Mouse (Mus musculus): Measurements from ENCODE around the gene Coa7. TPM values are rescaled to one million over a fixed set of nuclear protein-coding genes. Genes with fewer than 3 reads are reported as not detected.

Gene Coa7
- total RNA-seq, 2 experiments from 2014 or later = 2.5 to 2.8 TPM

DNA sequence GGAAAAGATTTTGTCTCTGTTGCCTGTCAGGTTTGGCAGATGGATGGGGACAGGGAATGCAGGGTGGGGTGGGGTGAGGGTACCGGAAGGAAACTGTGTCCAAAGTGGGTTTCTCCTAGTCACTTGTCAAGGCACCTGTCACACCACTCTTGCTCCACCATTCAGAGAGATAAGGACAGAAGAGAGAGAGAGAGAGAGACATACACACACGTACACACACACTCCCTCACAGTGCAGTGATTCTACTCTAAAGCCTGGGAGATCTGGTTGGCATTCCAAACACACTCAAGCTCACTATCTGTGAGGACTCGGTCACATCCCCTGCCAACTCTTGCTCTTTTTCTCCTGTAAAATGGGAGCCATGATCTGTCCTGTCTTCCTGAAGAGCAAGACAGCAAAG, 44.2 kb downstream of the Coa7 start:
- no peak for ATAC-seq (replicated peaks; ENCODE audit: low FRiP score, poor library complexity, severe bottlenecking)

DNA sequence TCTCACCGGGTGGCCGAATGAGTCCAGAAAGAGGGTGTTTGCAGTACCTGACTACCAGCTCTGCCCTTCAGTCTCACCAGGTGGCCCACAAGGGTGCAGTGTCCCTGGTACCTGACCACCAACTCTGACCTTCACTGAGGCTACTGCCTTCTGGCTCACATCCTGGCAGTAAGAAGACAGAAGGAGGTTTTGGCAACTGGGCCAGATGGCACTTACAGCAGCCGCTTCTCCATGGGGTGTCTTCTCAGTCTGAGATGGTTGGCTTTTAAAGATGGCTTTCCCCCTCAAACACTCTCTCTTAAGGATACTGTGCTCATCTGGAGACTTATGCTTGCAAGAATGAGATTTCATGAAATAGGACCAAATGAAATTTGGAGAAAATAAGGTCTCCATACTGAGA, 51.5 kb downstream of the Coa7 start:
- no peak for ATAC-seq (replicated peaks; ENCODE audit: low FRiP score, poor library complexity, severe bottlenecking)

- ATAC-seq (replicated peaks; ENCODE audit: low FRiP score, poor library complexity, severe bottlenecking) = no peak
These were observed 52.2 kb downstream of the Coa7 start for GRCm38 (mm10) chr4:108380146-108380545.

GRCm38 (mm10) chr4:108383183-108383714, 55.3 kb downstream of the Coa7 start, which contains the start of gene Shisal2a:
Gene Shisal2a, minus strand, starts transcription at chr4:108383349.
- ATAC-seq (replicated peaks; ENCODE audit: low FRiP score, poor library complexity, severe bottlenecking) = no peak

DNA sequence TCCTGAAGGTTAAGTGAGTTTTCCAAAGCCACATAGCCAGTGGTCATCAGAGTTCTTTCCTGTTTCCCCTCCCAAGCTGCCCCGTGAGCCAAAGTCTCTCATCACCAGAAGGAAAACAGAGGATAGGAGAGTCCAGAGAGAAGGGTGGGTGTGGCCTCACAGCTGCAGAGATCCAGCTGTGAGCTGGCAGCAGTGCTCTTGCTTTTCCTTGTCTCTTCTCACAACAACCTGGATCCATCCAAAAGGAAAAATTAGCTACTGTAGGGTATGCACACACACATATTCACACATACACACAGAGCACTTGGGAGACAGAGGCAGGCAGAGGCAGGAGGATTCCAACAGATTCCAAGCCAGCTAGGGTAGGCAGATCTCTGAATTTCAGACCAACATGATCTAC, 58.1 kb downstream of the Coa7 start:
- no peak for ATAC-seq (replicated peaks; ENCODE audit: low FRiP score, poor library complexity, severe bottlenecking)

DNA sequence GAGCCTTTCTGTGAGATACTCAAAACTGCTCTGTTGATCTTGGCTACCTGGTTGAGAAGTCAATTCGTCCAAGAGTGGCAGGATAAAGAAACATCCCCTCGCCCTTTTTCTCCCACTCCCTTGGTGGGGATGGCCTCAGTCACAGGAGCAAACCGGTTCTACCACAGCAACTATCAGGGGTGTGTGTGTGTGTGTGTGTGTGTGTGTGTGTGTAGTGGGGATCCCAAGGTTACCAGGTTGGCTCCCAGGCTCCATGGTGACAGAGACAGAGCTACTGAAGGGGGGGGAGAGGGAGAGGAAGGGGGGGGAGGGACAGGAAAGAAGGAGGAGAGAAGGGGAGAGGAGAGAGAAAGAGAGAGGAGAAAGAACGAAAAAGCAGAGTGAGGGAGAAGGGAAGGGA, 59.2 kb downstream of the Coa7 start:
- ATAC-seq (replicated peaks; ENCODE audit: low FRiP score, poor library complexity, severe bottlenecking) = no peak

- ATAC-seq (replicated peaks; ENCODE audit: low FRiP score, poor library complexity, severe bottlenecking) = no peak; the same call in 1 of the 2 replicates
These were observed 59.8 kb downstream of the Coa7 start for GRCm38 (mm10) chr4:108387681-108388253.

- no peak for ATAC-seq (replicated peaks; ENCODE audit: low FRiP score, poor library complexity, severe bottlenecking)
These were observed 60.8 kb downstream of the Coa7 start for GRCm38 (mm10) chr4:108388741-108389140.

GRCm38 (mm10) chr4:108391124-108391523, 63.2 kb downstream of the Coa7 start:
- ATAC-seq (replicated peaks; ENCODE audit: low FRiP score, poor library complexity, severe bottlenecking) = no peak

Other genes with a start within 250 kb of the Coa7 start
- not detected in 2 replicates for gene Podn, start 231.7 kb upstream of the Coa7 start, total RNA-seq (2015; ENCODE audit: low replicate concordance)
- gene Podn, start 231.7 kb upstream of the Coa7 start, total RNA-seq (2017; ENCODE audit: low replicate concordance) = 0.13 TPM in 1 of 2 replicates, not detected in the other
- gene Scp2, start 183.1 kb upstream of the Coa7 start, total RNA-seq (2015; ENCODE audit: low replicate concordance) = 71.3 and 122 TPM in 2 replicates
- 52.6 and 102 TPM in 2 replicates for gene Scp2, start 183.1 kb upstream of the Coa7 start, total RNA-seq (2017; ENCODE audit: low replicate concordance)
- gene Echdc2, start 162.7 kb upstream of the Coa7 start, total RNA-seq (2015; ENCODE audit: low replicate concordance) = 6.7 TPM in 1 of 2 replicates, not detected in the other
- not detected in 2 replicates for gene Echdc2, start 162.7 kb upstream of the Coa7 start, total RNA-seq (2017; ENCODE audit: low replicate concordance)
- not detected in 2 replicates for gene Zyg11a, start 110.1 kb upstream of the Coa7 start, total RNA-seq (2015; ENCODE audit: low replicate concordance)
- gene Zyg11a, start 110.1 kb upstream of the Coa7 start, total RNA-seq (2017; ENCODE audit: low replicate concordance) = not detected in 2 replicates
- 3.8 and 5.0 TPM in 2 replicates for gene Zyg11b, start 27.0 kb upstream of the Coa7 start, total RNA-seq (2015; ENCODE audit: low replicate concordance)
- gene Zyg11b, start 27.0 kb upstream of the Coa7 start, total RNA-seq (2017; ENCODE audit: low replicate concordance) = 2.0 and 4.5 TPM in 2 replicates
- gene Shisal2a, start 55.2 kb downstream of the Coa7 start, total RNA-seq (2015; ENCODE audit: low replicate concordance) = not detected in 2 replicates
- not detected in 2 replicates for gene Shisal2a, start 55.2 kb downstream of the Coa7 start, total RNA-seq (2017; ENCODE audit: low replicate concordance)
- gene Gpx7, start 78.8 kb downstream of the Coa7 start, total RNA-seq (2015; ENCODE audit: low replicate concordance) = not detected in 2 replicates
- not detected in 2 replicates for gene Gpx7, start 78.8 kb downstream of the Coa7 start, total RNA-seq (2017; ENCODE audit: low replicate concordance)
- 61.2 and 64.5 TPM in 2 replicates for gene Tut4, start 131.3 kb downstream of the Coa7 start, total RNA-seq (2015; ENCODE audit: low replicate concordance)
- 16.7 and 17.2 TPM in 2 replicates for gene Tut4, start 131.3 kb downstream of the Coa7 start, total RNA-seq (2017; ENCODE audit: low replicate concordance)